Comparison of ENCODE assay signal across 9 mouse cellular contexts in the genomic region with DNA sequence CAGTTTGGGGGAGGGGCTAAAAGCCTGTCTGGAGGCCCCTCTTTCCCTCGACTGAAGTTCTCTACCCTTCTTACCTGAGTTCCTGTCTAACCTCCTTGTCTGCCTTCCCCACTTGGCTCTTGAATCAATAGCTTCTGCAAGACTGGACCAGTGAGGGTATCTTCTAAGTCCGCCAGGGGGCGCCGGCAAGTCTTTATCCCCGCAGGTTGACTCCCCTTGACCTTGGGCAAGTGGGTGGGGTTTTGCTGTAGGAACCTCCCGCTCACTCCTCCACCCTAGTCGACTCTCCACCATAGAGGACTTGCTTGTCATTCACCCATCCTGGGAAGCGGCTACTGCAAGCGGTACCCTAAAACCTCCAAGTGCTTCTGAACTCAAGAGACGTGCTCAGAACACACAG. TPM values are rescaled to one million over a fixed set of nuclear protein-coding genes. Genes with fewer than 3 reads are reported as not detected.
DNase-seq lines count a peak whose midpoint lies in the region; ATAC-seq and TF ChIP-seq lines count a peak whose summit lies in the region.
"Had no signal": no experiment of that assay in that cellular context is flagged by ENCODE, and none has a peak within 500 bp of the region (broad histone marks: within the 10 kb centered on the region; RNA-seq: fewer than 3 reads in every experiment).

No protein-coding gene starts in this region.

- intact Hi-C loops in left cerebral cortex, postnatal 36 days (cut with DNase I): loop anchor here (5.0 kb wide), 3 partner anchors 328 to 403 kb away; no protein-coding TSS in a partner anchor

- peak; percentile 67 for TF ChIP-seq CTCF in hindbrain, postnatal 0 days (IDR thresholded peaks at IDR 0.05; ENCODE audit: low read depth)

- no peak overlapping the region for H3K4me2 ChIP-seq in kidney, embryonic 14.5 days (replicated peaks; ENCODE audit: low read depth, low read length)
- peak overlapping the region; percentile 95 for H3K4me2 ChIP-seq in hindbrain, postnatal 0 days (ENCODE audit: low read depth, low read length)
- peak overlapping the region; percentile 76 for H3K4me2 ChIP-seq in midbrain, embryonic 16.5 days (ENCODE audit: low read length)
- H3K4me2 ChIP-seq: stomach, embryonic 15.5 days had no signal

- H3K36me3 ChIP-seq in kidney, embryonic 14.5 days (ENCODE audit: control insufficient read depth, insufficient read depth, low read length): no peaks in the 10 kb centered on the region
- no peaks in the 10 kb centered on the region for H3K36me3 ChIP-seq in hindbrain, postnatal 0 days (ENCODE audit: insufficient read depth, low read length)
- no peaks in the 10 kb centered on the region for H3K36me3 ChIP-seq in midbrain, embryonic 16.5 days (ENCODE audit: control insufficient read depth, insufficient read depth, low read length)
- H3K36me3 ChIP-seq: stomach, embryonic 15.5 days had no signal

- H3K4me1 ChIP-seq in kidney, embryonic 14.5 days (ENCODE audit: control insufficient read depth, insufficient read depth, low read length): 0 out of 2 replicates have a peak, but pooled peaks cover 5% of the 10 kb centered on the region
- no peaks in the 10 kb centered on the region for H3K4me1 ChIP-seq in hindbrain, postnatal 0 days (ENCODE audit: insufficient read depth, low read length)
- H3K4me1 ChIP-seq in midbrain, embryonic 16.5 days (ENCODE audit: control insufficient read depth, insufficient read depth, low read length): peaks cover 18% of the 10 kb centered on the region

- H3K4me3 ChIP-seq in kidney, embryonic 14.5 days (ENCODE audit: low read length): no peak overlapping the region
- no peak overlapping the region for H3K4me3 ChIP-seq in hindbrain, postnatal 0 days (ENCODE audit: low read length)
- H3K4me3 ChIP-seq in midbrain, embryonic 16.5 days (ENCODE audit: low read depth, low read length): no peak overlapping the region
- H3K4me3 ChIP-seq: stomach, embryonic 15.5 days had no signal

- DNase-seq in kidney, adult 18-20 months: peak; percentile 77
- peak; percentile 63 to 65 for DNase-seq in frontal cortex, postnatal 10 days (ENCODE audit: low spot score in 2 of 2)
- DNase-seq in hindbrain, postnatal 0 days (ENCODE audit: low spot score): peak; percentile 66
- DNase-seq in left cerebral cortex, postnatal 36 days (ENCODE audit: low spot score in 2 of 2): peak; percentile 71 to 74
- DNase-seq in spleen, postnatal 14 days (ENCODE audit: low spot score in 2 of 2): peak; percentile 62 to 76

- WGBS in kidney, embryonic 14.5 days: 10% methylated on average over 10 of the region's 10 CpGs
- WGBS in hindbrain, postnatal 0 days: 14% methylated on average over 10 of the region's 10 CpGs
- 13% methylated on average over 10 of the region's 10 CpGs for WGBS in midbrain, embryonic 16.5 days

- no peak overlapping the region for H3K9ac ChIP-seq in kidney, embryonic 14.5 days (ENCODE audit: low read depth, low read length)
- H3K9ac ChIP-seq in hindbrain, postnatal 0 days (replicated peaks; ENCODE audit: low read length): no peak overlapping the region
- no peak overlapping the region for H3K9ac ChIP-seq in midbrain, embryonic 16.5 days (ENCODE audit: low read depth, low read length)
- H3K9ac ChIP-seq: stomach, embryonic 15.5 days had no signal

- no peak for ATAC-seq in kidney, embryonic 14.5 days (ENCODE audit: low FRiP score, low TSS enrichment)
- peak; percentile 17; the same call in 1 of the 2 replicates for ATAC-seq in cerebellum, adult (ENCODE audit: insufficient number of reproducible peaks, low FRiP score, low TSS enrichment)
- no peak for ATAC-seq in hindbrain, postnatal 0 days
- no peak for ATAC-seq in midbrain, embryonic 16.5 days

- no peaks in the 10 kb centered on the region for H3K9me3 ChIP-seq in kidney, embryonic 14.5 days (ENCODE audit: control insufficient read depth, low read length)
- no peaks in the 10 kb centered on the region for H3K9me3 ChIP-seq in hindbrain, postnatal 0 days (ENCODE audit: low read length)
- H3K9me3 ChIP-seq in midbrain, embryonic 16.5 days (replicated peaks; ENCODE audit: control insufficient read depth, low read length, poor library complexity, severe bottlenecking): no peaks in the 10 kb centered on the region
- H3K9me3 ChIP-seq: stomach, embryonic 15.5 days had no signal

- peaks cover 52% of the 10 kb centered on the region for H3K27me3 ChIP-seq in kidney, embryonic 14.5 days (ENCODE audit: control insufficient read depth, insufficient read depth, low read length)
- no peaks in the 10 kb centered on the region for H3K27me3 ChIP-seq in hindbrain, postnatal 0 days (ENCODE audit: insufficient read depth, low read length)
- peaks cover 24% of the 10 kb centered on the region for H3K27me3 ChIP-seq in midbrain, embryonic 16.5 days (ENCODE audit: control insufficient read depth, insufficient read depth, low read depth, low read length)

- no peak overlapping the region for H3K27ac ChIP-seq in kidney, embryonic 14.5 days (ENCODE audit: low read depth, low read length)
- no peak overlapping the region for H3K27ac ChIP-seq in hindbrain, postnatal 0 days
- no peak overlapping the region for H3K27ac ChIP-seq in midbrain, embryonic 16.5 days (ENCODE audit: low read length)
- H3K27ac ChIP-seq: stomach, embryonic 15.5 days had no signal

RNA-seq across cellular contexts. Expression of gene Cacna1i, which starts 2.4 kb away (rescaled TPM):
- polyA plus RNA-seq in kidney, embryonic 14.5 days (2014; fragmentation: Nextera tagmentation; extraction: Ambion mirVana): 0.09 TPM in 1 of 2 replicates, not detected in the other
- total RNA-seq in hindbrain, postnatal 0 days (2014; rRNA removed): 10.8 and 14.0 TPM in 2 replicates
- 0.47 and 0.50 TPM in 2 replicates for polyA plus RNA-seq in hindbrain, postnatal 0 days (2015; fragmentation: Nextera tagmentation; extraction: Ambion mirVana)
- total RNA-seq in left cerebral cortex, postnatal 36 days (2021): 10 to 100 TPM; 73.2 to 73.7 TPM
- polyA plus RNA-seq in midbrain, embryonic 16.5 days (2015; fragmentation: Nextera tagmentation; extraction: Ambion mirVana): 1.0 and 1.4 TPM in 2 replicates

RNA-seq across cellular contexts. Expression of gene Rps19bp1, which starts 25.3 kb away (rescaled TPM):
- polyA plus RNA-seq in kidney, embryonic 14.5 days (2014; fragmentation: Nextera tagmentation; extraction: Ambion mirVana): 66.3 and 79.1 TPM in 2 replicates
- total RNA-seq in hindbrain, postnatal 0 days (2014; rRNA removed): 29.0 and 51.6 TPM in 2 replicates
- polyA plus RNA-seq in hindbrain, postnatal 0 days (2015; fragmentation: Nextera tagmentation; extraction: Ambion mirVana): 78.4 and 81.3 TPM in 2 replicates
- 10 to 100 TPM; 40.9 to 41.1 TPM for total RNA-seq in left cerebral cortex, postnatal 36 days (2021)
- 74.9 and 79.6 TPM in 2 replicates for polyA plus RNA-seq in midbrain, embryonic 16.5 days (2015; fragmentation: Nextera tagmentation; extraction: Ambion mirVana)

RNA-seq across cellular contexts. Expression of gene Atf4, which starts 34.5 kb away (rescaled TPM):
- 131 and 145 TPM in 2 replicates for polyA plus RNA-seq in kidney, embryonic 14.5 days (2014; fragmentation: Nextera tagmentation; extraction: Ambion mirVana)
- 140 and 157 TPM in 2 replicates for total RNA-seq in hindbrain, postnatal 0 days (2014; rRNA removed)
- polyA plus RNA-seq in hindbrain, postnatal 0 days (2015; fragmentation: Nextera tagmentation; extraction: Ambion mirVana): 104 and 109 TPM in 2 replicates
- 100 to 1,000 TPM in 1 of 2 experiments, 10 to 100 TPM in 1; 99.7 to 113 TPM for total RNA-seq in left cerebral cortex, postnatal 36 days (2021)
- polyA plus RNA-seq in midbrain, embryonic 16.5 days (2015; fragmentation: Nextera tagmentation; extraction: Ambion mirVana): 125 and 131 TPM in 2 replicates

RNA-seq across cellular contexts. Expression of gene AC140267.1, which starts 53.8 kb away (rescaled TPM):
- polyA plus RNA-seq in kidney, embryonic 14.5 days (2014; fragmentation: Nextera tagmentation; extraction: Ambion mirVana): not detected in 2 replicates
- not detected in 2 replicates for total RNA-seq in hindbrain, postnatal 0 days (2014; rRNA removed)
- polyA plus RNA-seq in hindbrain, postnatal 0 days (2015; fragmentation: Nextera tagmentation; extraction: Ambion mirVana): not detected in 2 replicates
- 10 to 100 TPM; 13.7 to 17.3 TPM for total RNA-seq in left cerebral cortex, postnatal 36 days (2021)
- 5.5 TPM in 1 of 2 replicates, not detected in the other for polyA plus RNA-seq in midbrain, embryonic 16.5 days (2015; fragmentation: Nextera tagmentation; extraction: Ambion mirVana)
- polyA plus RNA-seq: stomach, embryonic 15.5 days had no signal

RNA-seq across cellular contexts. Expression of gene Mief1, which starts 55.6 kb away (rescaled TPM):
- polyA plus RNA-seq in kidney, embryonic 14.5 days (2014; fragmentation: Nextera tagmentation; extraction: Ambion mirVana): 20.4 and 37.0 TPM in 2 replicates
- total RNA-seq in hindbrain, postnatal 0 days (2014; rRNA removed): 46.3 and 51.1 TPM in 2 replicates
- 20.3 and 22.0 TPM in 2 replicates for polyA plus RNA-seq in hindbrain, postnatal 0 days (2015; fragmentation: Nextera tagmentation; extraction: Ambion mirVana)
- total RNA-seq in left cerebral cortex, postnatal 36 days (2021): 10 to 100 TPM; 32.4 to 33.7 TPM
- polyA plus RNA-seq in midbrain, embryonic 16.5 days (2015; fragmentation: Nextera tagmentation; extraction: Ambion mirVana): 35.2 and 37.4 TPM in 2 replicates
